Mouse (Mus musculus) ovary, postnatal 36 days (tissue): ENCODE measurements around the gene P2ry10b.

Source experiments
- DNase-seq: peaks from one replicate; pipeline ENCODE4 v3.0.0; 2022; ENCODE audit warnings: low spot score, mixed read lengths

Gene P2ry10b

DNA sequence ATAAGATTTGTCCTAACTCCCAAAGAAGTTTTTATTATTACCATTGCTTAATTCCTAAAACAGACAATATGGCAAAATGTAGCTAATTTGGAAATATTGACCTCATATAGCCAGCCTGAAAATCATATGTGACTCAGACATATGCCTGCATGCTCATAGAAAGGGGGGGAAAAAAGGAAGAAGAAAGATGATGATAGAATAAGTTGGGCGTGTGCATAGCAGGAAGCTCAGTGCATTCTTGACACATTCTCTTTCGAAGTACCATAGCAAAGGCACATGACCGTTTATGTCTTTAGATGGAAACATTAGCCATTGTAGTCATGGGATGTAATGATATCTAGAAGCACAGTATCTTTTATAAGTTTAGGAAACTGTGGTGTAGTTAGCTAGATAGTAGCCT is at the start of gene P2ry10b:
Gene P2ry10b (plus strand): TSS at position 247 of the 400 bp plus-strand sequence.
- DNase-seq: no peak

DNA sequence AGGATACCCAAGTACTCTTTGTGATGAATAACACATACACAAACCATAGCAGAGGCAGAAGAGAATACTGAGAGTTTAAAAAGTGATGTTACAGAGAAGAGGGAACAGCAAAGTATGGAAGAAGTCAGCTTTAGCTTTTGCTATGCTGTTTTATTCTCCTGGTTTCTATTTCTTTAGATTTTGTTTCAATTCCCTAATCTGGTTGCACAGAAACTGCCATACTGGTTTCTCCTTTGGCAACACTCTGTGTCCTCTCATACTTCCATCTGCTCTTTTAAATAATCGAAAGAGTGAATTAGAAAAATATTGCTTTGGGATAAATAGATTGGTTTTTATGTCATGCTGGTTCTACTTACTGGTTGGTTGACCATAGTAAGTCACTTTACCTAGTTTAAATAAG is 32.4 kb upstream of the P2ry10b start:
- no peak for DNase-seq

DNA sequence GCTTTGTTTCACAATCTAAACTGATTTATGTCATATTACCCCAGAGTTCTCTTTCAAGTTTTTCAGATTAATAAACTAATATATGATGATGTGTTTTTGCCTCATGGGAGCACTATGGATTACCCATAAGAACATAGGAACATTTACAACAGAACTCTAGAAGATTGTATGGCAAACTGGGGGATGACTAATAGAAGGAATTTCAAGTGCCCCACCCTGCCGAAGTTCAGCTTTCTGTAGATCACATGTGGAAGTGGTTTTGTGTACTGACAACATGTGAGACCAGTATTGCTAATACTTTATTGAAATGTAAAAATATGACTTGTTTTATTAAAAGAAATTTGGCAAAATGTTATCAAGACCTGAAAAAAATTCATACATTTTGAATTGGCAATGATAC is 31.7 kb upstream of the P2ry10b start:
- no peak for DNase-seq

DNA sequence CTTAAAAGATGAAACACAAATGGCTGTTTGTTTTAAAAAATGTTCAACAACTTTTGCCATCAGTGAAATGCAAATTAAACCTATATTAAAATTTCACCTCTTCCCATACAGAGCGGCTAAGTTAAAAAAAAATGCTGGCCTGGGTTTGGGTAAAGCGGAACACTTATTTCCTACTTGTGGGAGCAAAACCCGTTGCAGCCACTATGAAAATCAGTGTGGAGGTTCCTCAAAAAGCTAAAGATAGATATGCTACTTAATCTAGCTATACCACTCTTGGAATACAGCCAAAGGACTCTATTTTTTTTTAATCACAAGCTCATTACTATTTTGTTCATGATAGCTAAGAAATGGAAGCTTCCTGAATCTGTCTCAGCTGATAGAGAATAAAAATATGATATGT is 5.5 kb upstream of the P2ry10b start:
- no peak for DNase-seq

DNA sequence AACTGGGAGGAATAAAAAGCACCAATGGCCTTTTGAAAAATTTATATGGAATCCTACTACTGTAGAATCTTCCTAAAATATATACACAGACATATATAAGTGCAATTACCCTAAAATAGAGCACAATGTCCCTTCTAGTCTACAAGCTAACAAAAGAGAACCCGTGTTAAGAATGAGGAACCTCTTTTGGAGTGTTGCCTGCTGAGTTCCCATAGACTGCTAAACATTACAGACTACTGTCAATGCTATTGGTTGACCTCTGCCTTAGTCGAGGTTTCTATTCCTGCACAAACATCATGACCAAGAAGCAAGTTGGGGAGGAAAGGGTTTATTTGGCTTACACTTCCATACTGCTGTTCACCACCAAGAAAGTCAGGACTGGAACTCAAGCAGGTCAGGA is 4.8 kb upstream of the P2ry10b start:
- no peak for DNase-seq

DNA sequence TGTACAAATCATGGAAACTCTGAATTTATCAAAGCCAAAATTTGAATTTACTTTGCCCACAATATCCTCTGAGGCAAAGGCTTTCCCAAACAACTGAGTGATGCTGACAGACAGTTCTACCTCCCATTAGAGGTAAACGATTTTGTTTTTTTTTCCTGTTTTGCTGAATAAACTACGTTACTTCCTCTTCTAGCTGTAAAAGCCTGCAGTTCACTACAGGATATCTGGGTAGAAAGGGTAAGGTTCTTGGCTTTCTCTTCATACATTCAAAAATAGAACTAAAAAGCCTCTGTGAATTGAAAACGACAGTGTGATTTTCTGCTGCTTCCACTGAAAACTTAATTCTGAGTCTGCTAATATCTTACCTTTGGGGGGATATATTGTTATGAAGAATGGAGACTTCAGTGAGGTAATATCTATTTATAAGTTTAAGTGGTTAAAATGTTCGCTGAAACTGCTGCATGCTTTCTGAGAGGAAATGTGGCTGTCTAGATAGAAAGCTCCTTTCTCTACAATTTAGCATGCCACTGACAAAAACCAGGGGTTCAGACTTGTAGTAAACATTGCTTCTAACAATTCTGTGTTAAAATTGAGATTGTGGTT is 765 bp downstream of the P2ry10b start:
- DNase-seq: no peak

DNA sequence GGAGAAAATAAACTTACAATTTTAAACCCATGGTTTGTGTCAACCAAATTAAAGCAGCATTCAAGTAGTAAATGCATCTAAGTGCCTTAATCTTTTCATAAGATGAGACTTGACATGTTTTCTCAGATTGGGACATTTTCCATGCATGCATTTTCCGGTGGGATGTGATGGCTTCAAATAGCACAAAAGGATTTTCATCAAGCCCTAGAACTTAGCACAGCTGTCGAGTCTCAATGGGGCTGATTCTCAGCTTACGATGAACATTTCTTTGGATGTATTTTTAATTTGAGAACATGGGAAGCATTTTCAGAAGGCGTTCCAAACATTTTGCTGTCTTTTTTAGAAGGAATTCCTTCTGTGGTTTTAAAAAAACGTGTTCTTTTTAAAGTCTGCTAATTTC is 1.3 kb downstream of the P2ry10b start:
- no peak for DNase-seq

DNA sequence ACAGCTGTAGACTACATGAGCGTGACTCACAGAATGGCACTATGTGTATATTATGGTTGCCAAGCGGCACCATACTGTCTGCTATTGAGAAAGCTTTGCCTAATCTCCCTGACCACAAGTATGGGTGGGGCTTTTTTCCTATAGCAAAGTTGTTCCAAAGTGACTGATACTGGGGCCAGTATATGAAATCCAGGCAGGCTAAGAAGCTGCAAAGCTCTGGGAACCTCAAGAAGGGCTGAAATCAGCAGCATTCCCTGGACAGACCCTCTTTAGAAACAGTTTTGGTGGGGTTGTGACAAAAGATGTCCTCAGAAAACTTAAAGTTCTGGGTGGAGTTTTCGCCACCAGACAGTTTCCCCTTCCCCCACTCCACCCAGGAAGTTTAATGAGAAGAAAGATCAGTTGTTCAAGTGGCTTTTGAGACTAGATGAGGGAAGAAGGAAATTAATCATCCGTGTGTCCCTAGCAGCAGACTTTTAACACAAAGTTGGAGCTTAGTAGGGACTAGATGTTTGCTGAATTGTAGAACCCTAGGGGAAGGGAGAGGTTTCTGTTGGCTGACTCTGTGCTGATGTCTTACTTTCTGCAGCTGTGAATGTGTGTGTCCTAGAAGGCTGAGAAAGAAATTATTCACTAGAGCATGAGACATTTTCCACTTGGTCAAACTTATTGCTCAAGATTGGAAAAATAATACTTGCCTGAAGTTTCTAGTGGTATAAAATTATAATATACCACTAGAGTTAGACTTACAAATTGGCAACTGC is 2.2 kb downstream of the P2ry10b start:
- DNase-seq: no peak

DNA sequence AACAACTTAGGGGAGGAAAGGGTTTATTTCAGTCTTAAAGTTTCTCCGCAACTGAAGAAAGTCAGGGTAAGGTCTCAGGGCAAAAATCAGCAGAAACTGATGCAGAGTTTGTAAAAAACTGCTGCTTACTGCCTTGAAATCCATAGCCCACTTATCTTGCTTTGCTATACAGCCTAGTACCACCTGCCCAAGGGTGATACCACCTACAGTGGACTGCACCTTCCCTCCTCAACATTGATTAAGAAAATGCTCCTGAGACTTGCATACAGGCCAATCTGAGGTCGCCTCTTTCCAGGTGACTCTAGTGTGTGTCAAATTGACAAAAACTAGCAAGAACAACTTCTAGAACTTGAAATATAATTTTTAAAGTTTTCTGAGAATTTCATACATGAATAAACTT is 7.3 kb downstream of the P2ry10b start:
- no peak for DNase-seq

DNA sequence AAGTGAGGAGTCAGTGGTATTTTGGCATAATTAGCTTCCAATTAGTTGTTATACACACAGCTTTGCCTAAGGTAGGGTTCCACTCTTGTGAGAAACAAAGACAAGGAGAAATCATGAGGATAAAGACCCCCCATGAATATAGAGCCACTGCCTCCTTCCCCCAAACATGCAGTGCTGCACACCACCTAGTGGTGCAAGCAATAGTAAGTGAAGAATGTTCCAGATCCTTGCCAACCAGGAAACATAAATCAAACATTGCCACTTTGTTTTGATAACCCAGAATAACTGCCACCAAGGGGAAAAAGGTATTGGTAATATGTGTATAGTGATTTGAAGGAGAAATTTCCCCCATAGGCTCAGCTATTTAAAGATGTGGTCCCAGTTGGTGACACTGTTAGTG is 11.8 kb downstream of the P2ry10b start:
- no peak for DNase-seq

DNA sequence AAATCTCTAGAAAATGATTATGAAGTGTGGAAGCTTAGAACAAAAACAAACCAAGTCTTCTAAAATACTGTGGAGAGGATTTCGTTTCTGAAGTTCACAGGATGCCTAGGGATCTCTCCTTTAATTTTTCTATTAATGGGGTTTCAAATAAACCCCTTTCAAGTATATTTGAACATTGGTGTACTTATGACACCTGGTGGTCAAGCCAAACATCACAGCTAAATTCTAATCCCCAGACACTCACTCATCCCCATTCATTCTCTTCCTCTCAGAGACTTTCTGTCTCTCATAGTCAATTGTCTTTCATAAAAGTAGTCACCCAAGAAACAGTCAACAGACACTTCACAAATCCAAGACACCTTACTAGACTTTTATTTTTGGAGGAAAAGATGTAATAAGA is 19.6 kb downstream of the P2ry10b start:
- no peak for DNase-seq

DNA sequence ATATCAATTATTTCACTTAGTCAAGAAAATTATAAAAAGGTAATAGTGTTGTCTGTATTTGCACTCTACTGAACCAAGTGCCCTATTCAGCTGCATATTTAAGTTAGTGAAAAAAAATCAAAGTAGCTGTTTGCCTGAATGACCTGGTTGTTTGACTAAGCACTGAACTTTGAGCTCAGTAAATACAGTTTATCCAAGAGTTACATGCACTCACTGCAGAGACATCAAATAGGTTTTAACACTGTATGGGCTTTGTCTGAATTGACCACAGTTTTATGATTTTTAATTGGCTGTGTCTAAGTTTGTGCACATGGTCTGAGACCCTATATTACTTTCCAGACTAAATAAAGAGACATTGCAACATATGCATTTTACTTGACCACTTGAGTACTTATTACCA is 20.4 kb downstream of the P2ry10b start:
- no peak for DNase-seq

DNA sequence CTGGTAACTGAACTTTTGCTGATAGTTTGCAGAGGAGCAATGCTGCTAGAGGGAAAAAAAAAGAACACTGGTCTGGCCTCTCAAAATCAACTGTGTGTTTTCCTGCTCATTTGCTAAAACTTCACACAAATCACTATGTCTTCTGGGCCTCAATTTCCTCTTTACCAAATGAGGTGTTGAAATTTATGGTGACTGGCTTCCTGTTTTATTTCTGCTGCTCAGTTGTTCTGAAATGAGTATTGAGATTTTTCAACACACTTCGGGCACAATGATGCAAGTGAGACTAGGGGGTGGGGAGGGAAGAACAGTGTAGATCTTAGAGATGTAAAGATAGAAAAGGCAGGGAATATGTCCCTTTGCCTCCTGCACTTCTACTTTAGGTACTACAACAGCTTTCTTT is 30.0 kb downstream of the P2ry10b start:
- no peak for DNase-seq

DNA sequence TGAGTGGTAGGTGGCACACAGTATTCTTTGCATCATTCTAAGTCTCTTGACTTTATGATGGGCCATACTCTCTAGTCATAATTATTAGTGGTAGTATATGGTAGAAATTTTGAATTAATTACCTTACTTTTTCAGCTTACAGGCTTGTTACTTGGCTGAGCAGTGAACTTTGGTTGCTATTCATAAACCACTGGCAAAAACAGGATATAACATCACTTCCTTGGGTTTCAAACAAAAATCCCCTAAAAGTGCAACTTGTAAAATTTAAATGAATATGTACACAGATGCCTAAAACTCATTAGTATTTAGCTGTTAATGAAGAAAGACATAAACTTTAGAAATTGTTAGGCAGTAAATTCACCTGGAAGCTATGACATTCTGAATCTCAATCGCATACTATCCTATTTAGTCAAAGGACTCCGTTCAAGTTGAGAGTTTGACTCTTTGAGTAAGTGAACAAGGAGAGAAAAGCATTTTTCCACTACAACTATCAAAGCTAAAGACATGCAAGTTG is 68.9 kb downstream of the P2ry10b start:
- no peak for DNase-seq
